In genomic region chr1:23257306-23257895, GRCm38 (mm10) we compare ENCODE assay signal across 8 mouse cellular contexts.
DNase-seq lines count a peak whose midpoint lies in the region; ATAC-seq lines count a peak whose summit lies in the region.

No protein-coding gene starts in this region.

- H3K4me3 ChIP-seq in intestine, embryonic 15.5 days (replicated peaks): peak overlapping the region; percentile 75
- peak overlapping the region; percentile 63 for H3K4me3 ChIP-seq in neural tube, embryonic 14.5 days (ENCODE audit: low read depth, low read length)

- no peak for ATAC-seq in intestine, embryonic 15.5 days
- no peak for ATAC-seq in neural tube, embryonic 14.5 days (ENCODE audit: low read depth)

- H3K9ac ChIP-seq in intestine, embryonic 15.5 days: peak overlapping the region; percentile 73
- H3K9ac ChIP-seq in neural tube, embryonic 14.5 days (replicated peaks; ENCODE audit: low read depth, low read length): peak overlapping the region; percentile 65

- H3K27me3 ChIP-seq in intestine, embryonic 15.5 days (replicated peaks): no peaks in the 10 kb centered on the region
- H3K27me3 ChIP-seq in neural tube, embryonic 14.5 days (ENCODE audit: control insufficient read depth, insufficient read depth, low read length): no peaks in the 10 kb centered on the region

- H3K27ac ChIP-seq in intestine, embryonic 15.5 days: peak overlapping the region; percentile 87; the same call in 1 of the 2 replicates
- H3K27ac ChIP-seq in neural tube, embryonic 14.5 days (ENCODE audit: low read depth, low read length): no peak overlapping the region

- peaks cover 3% of the 10 kb centered on the region; the same call in 1 of the 2 replicates for H3K4me1 ChIP-seq in intestine, embryonic 15.5 days (replicated peaks)
- 0 out of 2 replicates have a peak, but pooled peaks cover 8% of the 10 kb centered on the region for H3K4me1 ChIP-seq in neural tube, embryonic 14.5 days (ENCODE audit: control insufficient read depth, insufficient read depth, low read length)

- peak overlapping the region; percentile 76 for H3K4me2 ChIP-seq in intestine, embryonic 15.5 days (replicated peaks)
- H3K4me2 ChIP-seq in neural tube, embryonic 14.5 days (ENCODE audit: low read depth, low read length): peak overlapping the region; percentile 67

- no peaks in the 10 kb centered on the region for H3K9me3 ChIP-seq in intestine, embryonic 15.5 days
- H3K9me3 ChIP-seq in neural tube, embryonic 14.5 days (ENCODE audit: control insufficient read depth, low read length): no peaks in the 10 kb centered on the region

- no peaks in the 10 kb centered on the region for H3K36me3 ChIP-seq in intestine, embryonic 15.5 days
- H3K36me3 ChIP-seq in neural tube, embryonic 14.5 days (ENCODE audit: control insufficient read depth, insufficient read depth, low read length): no peaks in the 10 kb centered on the region

- 20% methylated on average over 10 of the region's 10 CpGs for WGBS in intestine, embryonic 15.5 days
- WGBS in neural tube, embryonic 14.5 days: 22% methylated on average over 10 of the region's 10 CpGs

- peak; percentile 51 for DNase-seq in cerebellum, adult 9-10 months
- no peak for DNase-seq in cerebellum, postnatal 36 days
- DNase-seq in retina, embryonic 14.5 days (ENCODE audit: low spot score): peak; percentile 16
- DNase-seq in retina, postnatal 1 day: no peak
- no peak for DNase-seq in urinary bladder, adult 2 months (ENCODE audit: low spot score)
- no peak for DNase-seq in urinary bladder, postnatal 14 days (ENCODE audit: low spot score)

Comparison
In these comparisons a context has a peak if more than half of its experiments do, and no peak if none do; other contexts are left out.
1. DNase-seq: peak in cerebellum, adult 9-10 months (single experiment) and retina, embryonic 14.5 days (single experiment); none in cerebellum, postnatal 36 days (0 of 2), retina, postnatal 1 day (single experiment), urinary bladder, adult 2 months (single experiment) and urinary bladder, postnatal 14 days (single experiment).